Mouse (Mus musculus) MEL (cell line): ENCODE data around the gene Stra6. TPM values are rescaled to one million over a fixed set of nuclear protein-coding genes. Genes with fewer than 3 reads are reported as not detected.

Experiments used
- DNase-seq: peaks from one replicate; pipeline ENCODE4 v3.0.0; 2011; ENCODE audit warnings: low read depth, low spot score
- H3K27ac ChIP-seq: 2 replicates; pipeline ENCODE4 v1.5.1; 2012; ENCODE audit warnings: low read depth, mild to moderate bottlenecking, control low read depth, low read length, moderate library complexity; ENCODE audit not compliant: control insufficient read depth
- H3K27me3 ChIP-seq, 2 experiments: fragments of 150-350 bp in 1 of 2; sonication (generic) in 1 of 2; 2 replicates each; pipeline ENCODE4 v1.6.1; 2012; ENCODE audit warnings: low read length in 2 of 2, mild to moderate bottlenecking in 2 of 2, improper control_type of control experiment in 1 of 2, moderate library complexity in 1 of 2; ENCODE audit not compliant: insufficient read depth in 2 of 2, control insufficient read depth in 1 of 2
- H3K36me3 ChIP-seq, 2 experiments: 2 replicates each; pipeline ENCODE4 v1.6.1; 2012 to 2014; ENCODE audit warnings: low read length in 2 of 2, improper control_type of control experiment in 1 of 2, inconsistent platforms in 1 of 2, mild to moderate bottlenecking in 1 of 2; ENCODE audit not compliant: insufficient read depth in 2 of 2, control insufficient read depth in 1 of 2
- H3K4me1 ChIP-seq, 2 experiments: fragments of 150-350 bp in 1 of 2; sonication (generic) in 1 of 2; 2 replicates each; pipeline ENCODE4 v1.6.1; 2012; ENCODE audit warnings: low read length in 2 of 2, improper control_type of control experiment in 1 of 2, mild to moderate bottlenecking in 1 of 2; ENCODE audit not compliant: insufficient read depth in 2 of 2, control insufficient read depth in 1 of 2
- H3K4me3 ChIP-seq, 2 experiments: fragments of 150-350 bp in 1 of 2; sonication (generic) in 1 of 2; 2 replicates each; pipeline ENCODE4 v1.5.1; 2012; ENCODE audit warnings: low read depth in 2 of 2, low read length in 2 of 2, mild to moderate bottlenecking in 2 of 2, moderate library complexity in 2 of 2, control low read depth in 1 of 2, improper control_type of control experiment in 1 of 2; ENCODE audit not compliant: control insufficient read depth in 1 of 2, insufficient read depth in 1 of 2
- H3K79me2 ChIP-seq: 2 replicates; pipeline ENCODE4 v1.6.1; 2012; ENCODE audit warnings: mild to moderate bottlenecking, low read length, moderate library complexity; ENCODE audit not compliant: control insufficient read depth, poor library complexity, insufficient read depth
- H3K9ac ChIP-seq: 2 replicates; pipeline ENCODE4 v1.6.1; 2012; ENCODE audit warnings: low read depth, mild to moderate bottlenecking, control low read depth, low read length, moderate library complexity; ENCODE audit not compliant: control insufficient read depth, poor library complexity, severe bottlenecking
- H3K9me3 ChIP-seq: fragments of 150-350 bp; sonication (generic); replicated peaks from 2 replicates; pipeline ENCODE4 v1.6.1; 2012; ENCODE audit warnings: mild to moderate bottlenecking, low read length, improper control_type of control experiment, moderate library complexity; ENCODE audit not compliant: insufficient read depth
- BHLHE40 ChIP-seq: IDR thresholded peaks from 2 replicates; pipeline ENCODE4 v1.6.1; 2012; ENCODE audit warnings: low read depth, mild to moderate bottlenecking, inconsistent platforms, low read length, improper control_type of control experiment, borderline replicate concordance
- CHD2 ChIP-seq: IDR thresholded peaks from 2 replicates; pipeline ENCODE4 v1.6.1; 2011; ENCODE audit warnings: low read length, improper control_type of control experiment
- ELF1 ChIP-seq: IDR thresholded peaks from 2 replicates; pipeline ENCODE4 v1.6.1; 2014; ENCODE audit warnings: low read depth, mild to moderate bottlenecking, inconsistent platforms, low read length, improper control_type of control experiment, moderate library complexity
- EP300 ChIP-seq, 2 experiments: IDR thresholded peaks; 2 replicates each; pipeline ENCODE4 v1.6.1; 2011; ENCODE audit warnings: improper control_type of control experiment in 2 of 2, low read length in 2 of 2, low read depth in 1 of 2, mild to moderate bottlenecking in 1 of 2
- ETS1 ChIP-seq: IDR thresholded peaks from 2 replicates; pipeline ENCODE4 v1.6.1; 2012; ENCODE audit warnings: low read depth, mild to moderate bottlenecking, inconsistent platforms, low read length, improper control_type of control experiment, moderate library complexity
- GABPA ChIP-seq: IDR thresholded peaks from 2 replicates; pipeline ENCODE4 v1.6.1; 2012; ENCODE audit warnings: low read depth, mild to moderate bottlenecking, inconsistent platforms, low read length, improper control_type of control experiment, moderate library complexity
- HCFC1 ChIP-seq: IDR thresholded peaks from 2 replicates; pipeline ENCODE4 v1.6.1; 2012; ENCODE audit warnings: low read depth, mild to moderate bottlenecking, inconsistent platforms, low read length, improper control_type of control experiment, moderate library complexity
- JUND ChIP-seq: IDR thresholded peaks from 2 replicates; pipeline ENCODE4 v1.6.1; 2011; ENCODE audit warnings: low read depth, mild to moderate bottlenecking, improper control_type of control experiment, low read length
- MAFK ChIP-seq: IDR thresholded peaks from 2 replicates; pipeline ENCODE4 v1.6.1; 2011; ENCODE audit warnings: low read depth, mild to moderate bottlenecking, low read length, improper control_type of control experiment, borderline replicate concordance
- MAX ChIP-seq: IDR thresholded peaks from 2 replicates; pipeline ENCODE4 v1.6.1; 2011; ENCODE audit warnings: low read length, improper control_type of control experiment
- MAZ ChIP-seq: IDR thresholded peaks from 2 replicates; pipeline ENCODE4 v1.6.1; 2012; ENCODE audit warnings: low read depth, mild to moderate bottlenecking, inconsistent platforms, low read length, improper control_type of control experiment
- MXI1 ChIP-seq: IDR thresholded peaks from 2 replicates; pipeline ENCODE4 v1.6.1; 2011; ENCODE audit warnings: mild to moderate bottlenecking, low read depth, low read length, improper control_type of control experiment
- NELFE ChIP-seq: IDR thresholded peaks from 2 replicates; pipeline ENCODE4 v1.6.1; 2011; ENCODE audit warnings: low read depth, low read length, improper control_type of control experiment
- NRF1 ChIP-seq: IDR thresholded peaks from 2 replicates; pipeline ENCODE4 v1.6.1; 2014; ENCODE audit warnings: low read depth, mild to moderate bottlenecking, inconsistent platforms, low read length, improper control_type of control experiment, moderate library complexity; ENCODE audit not compliant: poor library complexity, insufficient read depth, severe bottlenecking
- POLR2AphosphoS2 ChIP-seq: IDR thresholded peaks from 2 replicates; pipeline ENCODE4 v1.6.1; 2011; ENCODE audit warnings: low read length, improper control_type of control experiment
- POLR2AphosphoS5 ChIP-seq: IDR thresholded peaks from 2 replicates; pipeline ENCODE4 v1.6.1; 2012; ENCODE audit warnings: low read depth, borderline replicate concordance, mild to moderate bottlenecking, inconsistent platforms, low read length, moderate library complexity, mixed read lengths
- RAD21 ChIP-seq: IDR thresholded peaks from 2 replicates; pipeline ENCODE4 v1.6.1; 2011; ENCODE audit warnings: mild to moderate bottlenecking, low read depth, low read length, improper control_type of control experiment
- SIN3A ChIP-seq: IDR thresholded peaks from 2 replicates; pipeline ENCODE4 v1.6.1; 2012; ENCODE audit warnings: low read length, improper control_type of control experiment, inconsistent platforms
- SMC3 ChIP-seq: IDR thresholded peaks from 2 replicates; pipeline ENCODE4 v1.6.1; 2011; ENCODE audit warnings: low read depth, low read length, improper control_type of control experiment
- TAL1 ChIP-seq: IDR thresholded peaks from 2 replicates; pipeline ENCODE4 v1.6.1; 2012; ENCODE audit warnings: mild to moderate bottlenecking, inconsistent platforms, low read length, moderate library complexity, mixed read lengths
- TBP ChIP-seq: IDR thresholded peaks from 2 replicates; pipeline ENCODE4 v1.8.0; 2011; ENCODE audit warnings: low read depth, low read length, improper control_type of control experiment
- UBTF ChIP-seq: IDR thresholded peaks from 2 replicates; pipeline ENCODE4 v1.6.1; 2012; ENCODE audit warnings: low read depth, mild to moderate bottlenecking, inconsistent platforms, low read length, improper control_type of control experiment, moderate library complexity, borderline replicate concordance; ENCODE audit not compliant: insufficient read depth
- USF1 ChIP-seq: IDR thresholded peaks from 2 replicates; pipeline ENCODE4 v1.6.1; 2014; ENCODE audit warnings: low read depth, mild to moderate bottlenecking, inconsistent platforms, low read length, improper control_type of control experiment, moderate library complexity
- ZC3H11A ChIP-seq: IDR thresholded peaks from 2 replicates; pipeline ENCODE4 v1.6.1; 2012; ENCODE audit warnings: low read depth, mild to moderate bottlenecking, inconsistent platforms, low read length, improper control_type of control experiment
- ZKSCAN1 ChIP-seq: IDR thresholded peaks from 2 replicates; pipeline ENCODE4 v1.6.1; 2012; ENCODE audit warnings: low read depth, mild to moderate bottlenecking, inconsistent platforms, low read length, improper control_type of control experiment, moderate library complexity
- ZMIZ1 ChIP-seq: IDR thresholded peaks from 2 replicates; pipeline ENCODE4 v1.6.1; 2012; ENCODE audit warnings: low read depth, mild to moderate bottlenecking, inconsistent platforms, low read length, improper control_type of control experiment, moderate library complexity
- polyA plus RNA-seq, 2 experiments: library from polyadenylated mRNA; stranded (reverse) in 1 of 2; unstranded in 1 of 2; fragments of >175 nt in 1 of 2; fragments of >200 nt in 1 of 2; gene quantifications; 2 replicates each; pipeline versions ENCODE4 v1.2.1 to v1.2.4; 2012; ENCODE audit warnings: low replicate concordance in 2 of 2, low read depth in 1 of 2; ENCODE audit not compliant: insufficient read length in 2 of 2, insufficient read depth in 1 of 2, missing spikeins in 1 of 2
- total RNA-seq: library from RNA; depleted of rRNA; stranded (reverse); fragments of 300-350 nt; gene quantifications from 2 replicates; pipeline ENCODE4 v1.2.3, GENCODE M21; 2012

Gene Stra6
- total and polyA plus RNA-seq, 3 experiments, result not detected

- Histone ChIP-seq H3K27ac (no peak overlapping the region), H3K9ac (no peak overlapping the region), H3K4me3 (no peak overlapping the region), H3K79me2 (no peaks in the 10 kb centered on the region), H3K4me1 (no peaks in the 10 kb centered on the region), H3K36me3 (no peaks in the 10 kb centered on the region), H3K27me3 (peaks cover 3 to 5% of the 10 kb centered on the region in 2 experiments; a peak in 3 of 4 replicates), H3K9me3 (no peaks in the 10 kb centered on the region)
- TF ChIP-seq MXI1 (no peak), ZKSCAN1 (no peak), HCFC1 (no peak), JUND (no peak), EP300 (IDR thresholded peaks at IDR 0.05; ENCODE audit: low read depth in 1 of 2, low read length in 2 of 2) (no peak), TBP (no peak)
- no peak for DNase-seq
Observed at GRCm38 (mm10) chr9:58112866-58113278, 49.3 kb downstream of the Stra6 start.

DNA sequence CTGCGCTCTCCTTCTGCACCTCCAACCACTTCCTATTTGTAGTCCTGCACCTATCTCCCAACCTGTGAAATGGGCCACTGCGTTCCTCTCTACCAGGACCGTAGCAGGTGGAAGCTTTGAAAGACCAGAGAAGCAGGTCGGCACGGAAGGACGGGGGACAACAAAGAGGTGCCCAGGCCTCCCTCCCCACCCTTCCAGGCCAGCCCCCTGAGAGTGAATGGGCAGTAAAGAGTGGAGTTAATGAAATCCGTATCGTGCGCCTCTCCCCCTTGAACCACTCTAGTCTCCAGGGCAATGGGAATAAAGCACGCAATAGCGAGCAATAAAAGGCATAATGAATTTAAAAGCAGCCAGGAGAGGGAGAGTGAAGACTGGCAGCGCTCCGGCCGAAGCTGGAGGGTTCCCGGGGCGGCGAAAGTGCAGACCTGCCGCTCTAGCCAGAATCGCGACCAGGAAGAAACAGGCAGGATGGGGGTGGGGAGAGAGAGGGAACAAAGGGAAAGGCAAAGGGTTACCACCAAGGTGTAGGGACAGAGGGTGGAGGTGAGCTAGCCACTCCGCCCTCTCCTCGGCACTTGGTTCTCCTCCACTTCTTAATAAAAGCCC lies 49.8 kb downstream of the Stra6 start:
- Histone ChIP-seq H3K9ac (no peak overlapping the region), H3K27ac (no peak overlapping the region), H3K36me3 (no peaks in the 10 kb centered on the region), H3K4me3 (no peak overlapping the region), H3K27me3 (peaks cover 3 to 5% of the 10 kb centered on the region in 2 experiments; a peak in 3 of 4 replicates), H3K4me1 (no peaks in the 10 kb centered on the region), H3K9me3 (no peaks in the 10 kb centered on the region), H3K79me2 (no peaks in the 10 kb centered on the region)
- DNase-seq, result no peak
- TF ChIP-seq TBP (no peak), SIN3A (no peak), GABPA (no peak), ZC3H11A (no peak), POLR2AphosphoS5 (no peak), USF1 (no peak)

- Histone ChIP-seq H3K9me3 (no peaks in the 10 kb centered on the region), H3K36me3 (no peaks in the 10 kb centered on the region), H3K9ac (no peak overlapping the region), H3K79me2 (no peaks in the 10 kb centered on the region), H3K27me3 (peaks cover 3 to 7% of the 10 kb centered on the region in 2 experiments; a peak in 3 of 4 replicates), H3K4me3 (no peak overlapping the region), H3K4me1 (no peaks in the 10 kb centered on the region), H3K27ac (no peak overlapping the region)
- no peak for DNase-seq
- no peak for TF ChIP-seq MAZ
- no peak for TF ChIP-seq MAX
- TF ChIP-seq ZKSCAN1, result no peak
- no peak for TF ChIP-seq SIN3A
- no peak for TF ChIP-seq NELFE
- no peak for TF ChIP-seq ELF1
- no peak for TF ChIP-seq RAD21
- no peak for TF ChIP-seq NRF1
- no peak for TF ChIP-seq TBP
- no peak for TF ChIP-seq CHD2
- TF ChIP-seq GABPA, result no peak
- no peak for TF ChIP-seq SMC3
- no peak for TF ChIP-seq ETS1
- TF ChIP-seq POLR2AphosphoS2, result no peak
- no peak for TF ChIP-seq ZMIZ1
- TF ChIP-seq BHLHE40, result no peak
- TF ChIP-seq UBTF, result no peak
- no peak for TF ChIP-seq TAL1
- no peak for TF ChIP-seq MAFK
Observed at GRCm38 (mm10) chr9:58114019-58114418, 50.4 kb downstream of the Stra6 start.
